21 mouse cellular contexts compared by ENCODE assay signal in genomic region chr5:105060224-105060623, GRCm38 (mm10).
"Had no signal": no experiment of that assay in that cellular context is flagged by ENCODE, and none has a peak within 500 bp of the region (broad histone marks: within the 10 kb centered on the region; RNA-seq: fewer than 3 reads in every experiment).

No protein-coding gene starts in this region.

- H3K27me3 ChIP-seq: limb, embryonic 13.5 days; liver, embryonic 12.5 days; liver, embryonic 15.5 days; lung, embryonic 15.5 days; midbrain, embryonic 15.5 days; neural tube, embryonic 12.5 days; neural tube, embryonic 15.5 days had no signal

- H3K36me3 ChIP-seq: limb, embryonic 10.5 days; limb, embryonic 13.5 days; liver, embryonic 12.5 days; liver, embryonic 15.5 days; lung, embryonic 15.5 days; midbrain, embryonic 15.5 days; neural tube, embryonic 12.5 days; neural tube, embryonic 15.5 days had no signal

- H3K9ac ChIP-seq: limb, embryonic 13.5 days; liver, embryonic 12.5 days; liver, embryonic 15.5 days; lung, embryonic 15.5 days; midbrain, embryonic 15.5 days; neural tube, embryonic 12.5 days; neural tube, embryonic 15.5 days had no signal

- H3K4me2 ChIP-seq: limb, embryonic 13.5 days; liver, embryonic 12.5 days; liver, embryonic 15.5 days; lung, embryonic 15.5 days; midbrain, embryonic 11.5 days; midbrain, embryonic 15.5 days; neural tube, embryonic 12.5 days; neural tube, embryonic 15.5 days had no signal

- H3K4me3 ChIP-seq: layer of hippocampus, adult 2 months; limb, embryonic 10.5 days; limb, embryonic 13.5 days; liver, embryonic 12.5 days; liver, embryonic 15.5 days; lung, embryonic 15.5 days; midbrain, embryonic 15.5 days; neural tube, embryonic 12.5 days; neural tube, embryonic 15.5 days had no signal

- ATAC-seq: intestine, postnatal 0 days; liver, embryonic 12.5 days; midbrain, embryonic 15.5 days had no signal

- H3K27ac ChIP-seq: kidney, postnatal 0 days; layer of hippocampus, adult 2 months; limb, embryonic 10.5 days; limb, embryonic 13.5 days; liver, embryonic 12.5 days; liver, embryonic 15.5 days; lung, embryonic 15.5 days; midbrain, embryonic 15.5 days; neural tube, embryonic 12.5 days; neural tube, embryonic 15.5 days had no signal

- H3K4me1 ChIP-seq: limb, embryonic 10.5 days; limb, embryonic 13.5 days; liver, embryonic 12.5 days; liver, embryonic 15.5 days; lung, embryonic 15.5 days; midbrain, embryonic 15.5 days; neural tube, embryonic 12.5 days; neural tube, embryonic 15.5 days had no signal

- DNase-seq: kidney, adult 2 months; kidney, postnatal 25 days; layer of hippocampus, adult 9-11 months; liver; lung, adult 18-20 months; lung, postnatal 14 days; lung, postnatal 4 days; retina, postnatal 1 day; right cerebral cortex, postnatal 25 days had no signal

- H3K9me3 ChIP-seq: limb, embryonic 10.5 days; limb, embryonic 13.5 days; liver, embryonic 12.5 days; liver, embryonic 15.5 days; lung, embryonic 15.5 days; midbrain, embryonic 15.5 days; neural tube, embryonic 12.5 days; neural tube, embryonic 15.5 days had no signal
